Mouse (Mus musculus) liver, postnatal 0 days (tissue): ENCODE data around the gene Ddx24. TPM values are rescaled to one million over a fixed set of nuclear protein-coding genes. Genes with fewer than 3 reads are reported as not detected.

Source experiments
- ATAC-seq: fragments of 200-750 bp; cut with Nextera tagmentation; 2 replicates; pipeline ENCODE4 v1.8.0; 2017; ENCODE audit warnings: mild to moderate bottlenecking, moderate library complexity
- DNase-seq: peaks from one replicate; pipeline ENCODE4 v3.0.0-alpha.2; 2016
- H3K27ac ChIP-seq: fragments of 300-500 bp; sonication (generic); 2 replicates; pipeline ENCODE4 v1.5.1; 2014; ENCODE audit warnings: antibody characterized with exemption, moderate library complexity, mild to moderate bottlenecking, low read depth
- H3K27me3 ChIP-seq: fragments of 300-500 bp; sonication (generic); 2 replicates; pipeline ENCODE4 v1.6.1; 2014; ENCODE audit warnings: low read length, control low read depth, mixed read lengths; ENCODE audit not compliant: insufficient read depth
- H3K36me3 ChIP-seq: fragments of 300-500 bp; sonication (generic); replicated peaks from 2 replicates; pipeline ENCODE4 v1.6.1; 2014; ENCODE audit warnings: mild to moderate bottlenecking, control low read depth, low read length, moderate library complexity, mixed read lengths; ENCODE audit not compliant: insufficient read depth
- H3K4me1 ChIP-seq: fragments of 300-500 bp; sonication (generic); 2 replicates; pipeline ENCODE4 v1.6.1; 2014; ENCODE audit warnings: antibody characterized with exemption, mild to moderate bottlenecking, control low read depth; ENCODE audit not compliant: insufficient read depth
- H3K4me2 ChIP-seq: fragments of 300-500 bp; sonication (generic); 2 replicates; pipeline ENCODE4 v1.6.1; 2014; ENCODE audit warnings: low read depth, mild to moderate bottlenecking, low read length, moderate library complexity, mixed read lengths
- H3K4me3 ChIP-seq: fragments of 300-500 bp; sonication (generic); 2 replicates; pipeline ENCODE4 v1.5.1; 2014; ENCODE audit warnings: low read depth, low read length
- H3K9ac ChIP-seq: fragments of 300-500 bp; sonication (generic); replicated peaks from 2 replicates; pipeline ENCODE4 v1.6.1; 2014; ENCODE audit warnings: mild to moderate bottlenecking, moderate library complexity
- H3K9me3 ChIP-seq: fragments of 300-500 bp; sonication (generic); 2 replicates; pipeline ENCODE4 v1.6.1; 2016; ENCODE audit warnings: mild to moderate bottlenecking, control low read depth, low read length, mixed read lengths
- CTCF ChIP-seq: sonication (generic); IDR thresholded peaks from 2 replicates; pipeline ENCODE4 v1.5.1; 2016; ENCODE audit warnings: antibody characterized with exemption, low read depth
- EP300 ChIP-seq: IDR thresholded peaks from 2 replicates; pipeline ENCODE4 v1.6.1; 2016; ENCODE audit warnings: antibody characterized with exemption, low read depth, mild to moderate bottlenecking
- WGBS: fragments of 180-500 bp; shearing (Covaris S2); extraction: QIAGEN DNeasy Blood & Tissue Kit; methylation state at CpG from one replicate; pipeline ENCODE4 v1.1.7; 2014; ENCODE audit not compliant: insufficient replicate concordance; 5-methylcytosine and 5-hydroxymethylcytosine counted together
- polyA plus RNA-seq: library from polyadenylated mRNA; unstranded; fragments of >200 nt; fragmentation: Nextera tagmentation; extraction: Ambion mirVana; gene quantifications from 2 replicates; pipeline ENCODE4 v1.2.1, GENCODE M21; 2015

Gene Ddx24
- polyA plus RNA-seq, 1 experiment from 2014 or later = 58.1 TPM

DNA sequence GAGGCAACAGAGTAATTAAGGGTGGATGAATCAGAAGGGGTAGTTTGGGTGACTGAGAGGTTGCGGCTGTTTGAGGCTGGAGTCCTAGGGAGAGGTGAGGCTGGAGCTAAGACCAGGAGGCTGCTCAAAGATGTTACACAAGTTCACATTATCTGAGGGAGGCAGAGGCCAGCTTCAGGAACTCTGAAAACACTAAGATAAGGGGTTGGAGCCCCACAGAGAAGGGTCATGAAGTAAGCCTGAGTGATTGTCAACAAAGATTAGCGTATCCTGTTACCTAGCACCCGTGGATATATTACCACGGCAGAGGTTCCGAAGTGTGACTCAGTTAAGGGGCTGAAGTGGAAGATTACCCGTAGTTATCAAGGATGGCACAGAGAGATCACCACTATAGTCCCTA is 32.1 kb downstream of the Ddx24 start:
- WGBS = 22% methylated on average over 6 of the region's 6 CpGs
- Histone ChIP-seq H3K4me2 (peak overlapping the region; percentile 96), H3K27ac (peak overlapping the region; percentile 88), H3K4me1 (peaks cover 50% of the 10 kb centered on the region), H3K9ac (peak overlapping the region; percentile 54), H3K27me3 (no peaks in the 10 kb centered on the region), H3K36me3 (peaks cover 9% of the 10 kb centered on the region), H3K4me3 (peak overlapping the region; percentile 20), H3K9me3 (no peaks in the 10 kb centered on the region)
- ATAC-seq (peak; percentile 81), DNase-seq (peak; percentile 44)
- peak; percentile 97 for TF ChIP-seq EP300
- TF ChIP-seq CTCF = no peak

DNA sequence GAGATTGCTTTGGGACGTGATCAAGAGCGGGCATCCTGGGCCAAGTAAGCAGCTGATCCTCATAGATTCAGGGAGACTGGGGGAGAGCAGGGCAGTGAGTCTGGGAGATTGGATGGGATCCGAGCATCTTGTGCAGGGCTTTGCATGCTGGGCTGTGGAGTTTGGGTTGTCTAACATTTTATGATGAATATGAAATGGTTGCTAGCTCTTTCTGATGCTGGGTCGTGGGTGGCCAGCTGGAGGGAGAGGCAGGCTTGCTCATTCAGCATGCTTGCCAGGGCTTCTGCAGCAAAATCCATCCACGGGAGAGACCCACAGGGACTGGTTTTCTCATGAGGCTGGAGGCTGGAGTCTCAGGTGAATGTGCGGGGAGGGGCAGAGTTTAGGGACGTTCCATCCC is 34.5 kb downstream of the Ddx24 start:
- peaks cover 7% of the 10 kb centered on the region for H3K36me3 ChIP-seq
- WGBS = 86% methylated on average over 7 of the region's 7 CpGs
- no peak for ATAC-seq
- TF ChIP-seq EP300 = no peak
- H3K9ac ChIP-seq = 0 out of 2 replicates have a peak overlapping the region, but pooled peaks have one; percentile 6
- DNase-seq = no peak
- H3K4me1 ChIP-seq = peaks cover 50% of the 10 kb centered on the region
- H3K9me3 ChIP-seq = no peaks in the 10 kb centered on the region
- no peak overlapping the region for H3K27ac ChIP-seq
- no peaks in the 10 kb centered on the region for H3K27me3 ChIP-seq
- no peak overlapping the region for H3K4me3 ChIP-seq
- peak overlapping the region; percentile 96 for H3K4me2 ChIP-seq

DNA sequence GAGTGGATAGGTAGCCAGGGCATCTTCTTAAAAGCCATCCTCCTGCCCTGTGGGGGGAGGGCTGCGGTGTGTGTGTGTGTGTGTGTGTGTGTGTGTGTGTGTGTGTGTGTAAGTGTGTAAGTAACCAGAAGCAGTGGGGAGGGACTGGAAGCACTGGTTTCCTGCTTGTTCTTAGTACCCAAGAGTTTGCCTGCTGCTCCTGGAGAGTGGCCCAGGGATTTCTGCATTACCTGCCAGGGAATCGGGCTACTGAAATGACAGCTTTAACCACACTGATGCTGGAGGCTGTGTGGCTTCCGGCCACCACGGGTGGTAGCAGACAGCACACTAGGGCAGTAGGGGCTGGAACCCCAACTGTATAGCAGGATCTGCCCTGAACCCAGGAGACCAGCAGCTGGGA is 35.6 kb downstream of the Ddx24 start:
- Histone ChIP-seq H3K4me1 (peaks cover 40% of the 10 kb centered on the region), H3K9me3 (no peaks in the 10 kb centered on the region), H3K27ac (0 out of 2 replicates have a peak overlapping the region, but pooled peaks have one; percentile 34), H3K4me2 (peak overlapping the region; percentile 96), H3K4me3 (peak overlapping the region; percentile 96), H3K36me3 (peaks cover 7% of the 10 kb centered on the region), H3K9ac (peak overlapping the region; percentile 94), H3K27me3 (no peaks in the 10 kb centered on the region)
- ATAC-seq (no peak), DNase-seq (no peak)
- TF ChIP-seq CTCF = no peak
- WGBS = 65% methylated on average over 4 of the region's 4 CpGs

DNA sequence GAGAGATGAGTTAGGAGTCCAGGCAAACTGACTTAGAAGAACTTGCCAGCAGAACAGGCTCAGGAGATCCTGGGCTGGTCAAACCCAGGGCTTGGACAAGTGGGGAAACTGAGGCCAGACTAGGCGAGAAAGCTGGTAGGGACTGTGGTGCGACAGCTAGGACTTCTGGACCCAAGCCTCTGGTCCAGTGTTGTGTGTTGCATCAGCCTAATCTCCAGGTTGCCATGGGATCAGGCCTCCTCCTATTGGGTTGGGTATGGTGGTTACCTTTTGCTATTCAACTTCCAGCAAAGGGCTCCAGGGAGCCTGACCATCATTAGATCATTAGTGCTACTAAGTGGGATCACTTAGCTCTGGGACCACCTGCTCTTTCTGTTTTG is 36.3 kb downstream of the Ddx24 start:
- Histone ChIP-seq H3K9ac (peak overlapping the region; percentile 94), H3K4me2 (peak overlapping the region; percentile 96), H3K27me3 (no peaks in the 10 kb centered on the region), H3K4me3 (peak overlapping the region; percentile 96), H3K4me1 (peaks cover 40% of the 10 kb centered on the region), H3K36me3 (peaks cover 7% of the 10 kb centered on the region), H3K9me3 (no peaks in the 10 kb centered on the region), H3K27ac (peak overlapping the region; percentile 81)
- TF ChIP-seq CTCF (no peak), EP300 (no peak)
- DNase-seq (peak; percentile 42), ATAC-seq (no peak)
- 50% methylated on average over 2 of the region's 2 CpGs for WGBS

DNA sequence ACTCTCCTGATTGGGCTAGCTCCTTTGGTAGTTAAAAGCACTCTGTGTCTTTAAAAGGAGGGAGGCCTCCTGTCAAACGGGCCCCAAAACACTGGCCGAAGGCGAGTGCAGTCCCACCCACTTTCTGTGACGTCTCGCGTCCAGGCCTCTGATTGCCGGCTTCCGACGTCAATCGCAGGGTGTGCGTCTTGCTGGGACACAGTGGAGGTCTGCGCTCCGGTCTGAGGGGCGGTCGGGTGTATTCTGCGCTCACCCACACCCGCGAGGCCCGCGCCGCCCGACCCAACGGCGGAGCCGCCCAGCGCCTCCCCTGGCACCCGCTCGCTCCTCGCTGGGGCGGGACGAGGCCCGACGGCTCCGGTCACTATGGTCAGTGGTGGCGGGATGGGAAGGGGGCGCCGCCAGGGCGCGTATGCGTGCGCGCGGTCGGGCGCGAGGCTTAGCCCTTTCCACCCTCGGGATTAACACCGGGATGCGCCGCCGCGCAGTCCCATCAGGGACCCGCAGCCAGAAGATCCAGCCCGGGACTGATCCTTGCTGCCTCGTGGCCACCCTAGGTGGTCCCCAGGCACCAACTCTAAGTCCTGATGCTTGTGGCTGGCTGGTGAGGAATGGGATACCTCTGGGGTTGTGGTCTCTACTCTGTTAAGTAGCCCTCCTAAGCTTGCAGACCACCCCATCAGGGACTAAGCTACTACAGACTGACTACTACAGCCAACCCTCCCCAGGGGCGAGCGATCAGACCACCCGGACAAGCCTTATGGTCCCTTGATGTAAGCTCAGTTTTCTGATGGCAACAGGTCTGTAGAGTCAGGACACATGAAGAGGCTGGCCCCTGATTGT is 36.9 kb downstream of the Ddx24 start, which contains the start of gene Otub2:
Gene Otub2 (plus strand): TSS at position 178 of the 843 bp plus-strand sequence.
- DNase-seq = peak; percentile 95
- peak within 1 kb of the TSS; percentile 96 for H3K4me2 ChIP-seq
- no peaks in the 10 kb centered on the region for H3K27me3 ChIP-seq
- WGBS = under 1% methylated on average over 57 of the region's 58 CpGs
- H3K9me3 ChIP-seq = no peaks in the 10 kb centered on the region
- peaks cover 7% of the 10 kb centered on the region for H3K36me3 ChIP-seq
- TF ChIP-seq EP300 (no peak), CTCF (peak; percentile 13; the same call in 1 of the 2 replicates)
- peak within 1 kb of the TSS; percentile 94 for H3K9ac ChIP-seq
- peaks cover 36% of the 10 kb centered on the region for H3K4me1 ChIP-seq
- peak within 1 kb of the TSS; percentile 81 for H3K27ac ChIP-seq
- peak within 1 kb of the TSS; percentile 96 for H3K4me3 ChIP-seq
- ATAC-seq = peak; percentile 94

DNA sequence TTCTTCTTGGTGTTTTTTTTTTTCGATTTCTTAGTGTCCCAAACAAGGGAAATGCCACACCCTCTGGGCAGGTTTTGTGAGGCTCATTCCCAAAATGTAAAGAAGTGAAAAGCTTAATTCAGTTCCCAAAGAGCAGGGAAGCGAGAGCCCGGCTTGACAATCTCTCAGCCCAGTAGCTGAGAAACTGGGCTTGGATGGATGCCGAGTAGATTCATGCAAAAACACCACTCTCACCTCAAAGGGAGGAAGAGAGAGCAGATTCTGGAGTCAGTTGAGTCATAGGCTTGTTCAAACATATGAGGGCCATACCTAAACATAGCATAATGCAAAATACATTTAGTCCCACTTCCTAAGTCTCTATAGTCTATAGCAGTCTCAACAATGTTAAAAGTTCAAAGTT is 45.4 kb downstream of the Ddx24 start:
- Histone ChIP-seq H3K9ac (no peak overlapping the region), H3K27me3 (no peaks in the 10 kb centered on the region), H3K27ac (no peak overlapping the region), H3K36me3 (no peaks in the 10 kb centered on the region), H3K4me3 (no peak overlapping the region), H3K4me1 (no peaks in the 10 kb centered on the region), H3K4me2 (no peak overlapping the region), H3K9me3 (no peaks in the 10 kb centered on the region)
- no peak for DNase-seq
- 72% methylated on average over 4 of the region's 4 CpGs for WGBS
- ATAC-seq = no peak
- no peak for TF ChIP-seq CTCF
- no peak for TF ChIP-seq EP300
